9 mouse cellular contexts compared by ENCODE assay signal in genomic region chr7:114016001-114016949, GRCm38 (mm10).
A peak's percentile ranks its signal among the peaks of the same experiment; 100 is the strongest.
DNase-seq lines count a peak whose midpoint lies in the region; ATAC-seq lines count a peak whose summit lies in the region.
"Had no signal": no experiment of that assay in that cellular context is flagged by ENCODE, and none has a peak within 500 bp of the region (broad histone marks: within the 10 kb centered on the region; RNA-seq: fewer than 3 reads in every experiment).

No protein-coding gene starts in this region.

- intact Hi-C loops in heart, postnatal 25 days (cut with DNase I) = loop anchor here (5.0 kb wide), 1 partner anchor 114 kb away; no protein-coding TSS in a partner anchor
- intact Hi-C loops in gastrocnemius, postnatal 36 days (cut with DNase I) = no loop called here
- intact Hi-C loops in left cerebral cortex, postnatal 4 days (cut with DNase I) = loop anchor here (2.0 kb wide), 1 partner anchor 257 kb away; no protein-coding TSS in a partner anchor

- ATAC-seq in megakaryocyte, adult 5-6 weeks (ENCODE audit: poor library complexity, severe bottlenecking) = peak; percentile 68

- peak; percentile 14 for DNase-seq in adrenal gland, postnatal 14 days
- DNase-seq in adrenal gland, adult 8-10 months = no peak
- DNase-seq in 3T3-L1 (ENCODE audit: low read depth, low spot score) = peak; percentile 51
- peak; percentile 21 for DNase-seq in heart, postnatal 25 days (ENCODE audit: low spot score)
- no peak for DNase-seq in ovary, postnatal 36 days (ENCODE audit: low spot score)
- no peak for DNase-seq in gastrocnemius, postnatal 36 days
- DNase-seq in left cerebral cortex, postnatal 4 days = no peak
- DNase-seq: thymus, postnatal 25 days had no signal

Comparison
In these comparisons a context has a peak if more than half of its experiments do, and no peak if none do; other contexts are left out.
1. DNase-seq: peak in adrenal gland, postnatal 14 days (single experiment), 3T3-L1 (single experiment) and heart, postnatal 25 days (single experiment); none in adrenal gland, adult 8-10 months (single experiment), ovary, postnatal 36 days (single experiment), gastrocnemius, postnatal 36 days (0 of 2) and left cerebral cortex, postnatal 4 days (single experiment).